Mouse (Mus musculus) spleen, postnatal 14 days (tissue): ENCODE measurements at regions not wholly inside any gene's neighbourhood (a gene's known extent, or its start where the extent isn't known, plus 50 kb on each side); places are given as distances from the start of the nearest gene placed in this dataset.
A peak's percentile ranks its signal among the peaks of the same experiment; 100 is the strongest.

Source experiments
- DNase-seq, 2 experiments: peaks; one replicate each; pipeline ENCODE4 v3.0.0; 2021 to 2022; ENCODE audit warnings: low spot score in 2 of 2

DNA sequence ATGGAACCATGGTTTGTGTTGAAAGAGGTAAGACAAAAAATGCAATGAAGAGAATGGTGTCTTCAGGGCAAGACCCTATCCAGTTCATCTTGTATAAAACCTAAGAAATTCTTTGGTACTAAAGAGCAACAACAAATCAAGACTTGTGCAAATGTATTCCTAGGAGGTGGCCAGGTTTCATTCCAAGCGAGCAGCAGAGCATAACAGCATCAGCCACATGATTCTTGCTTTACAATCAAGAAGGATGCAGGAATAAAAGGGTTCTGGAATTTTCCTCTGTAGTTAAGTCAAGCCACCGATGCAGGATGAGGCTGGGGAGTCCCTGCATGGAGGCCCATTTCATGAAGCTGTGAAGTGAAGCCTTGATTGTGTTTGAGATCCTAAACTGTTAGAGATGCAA, 374.1 kb upstream of the Kif2a start:
- no peak for DNase-seq

- no peak for DNase-seq
These were observed 372.5 kb upstream of the Kif2a start for GRCm38 (mm10) chr13:107394451-107394850.

GRCm38 (mm10) chr13:107389535-107390150, 367.7 kb upstream of the Kif2a start:
- DNase-seq: no peak

DNA sequence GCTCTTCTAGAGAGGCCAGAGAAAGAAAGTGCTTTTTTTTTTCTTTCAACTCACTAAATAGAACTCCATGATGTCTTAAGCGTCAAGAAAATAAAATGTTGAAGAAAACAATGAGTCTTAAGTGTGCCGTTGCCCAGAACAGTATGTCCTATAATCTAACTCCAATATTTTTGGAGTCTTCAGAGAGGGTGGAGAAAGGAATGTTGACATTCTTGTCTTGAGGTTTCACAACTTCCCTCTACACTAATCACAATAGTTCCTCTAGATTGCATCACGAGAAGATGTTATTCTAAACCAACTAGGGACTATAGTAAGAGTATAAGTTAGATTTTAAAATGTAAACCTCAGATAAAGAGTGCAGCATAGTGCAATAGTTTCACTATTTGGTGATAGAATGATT, 367.1 kb upstream of the Kif2a start:
- no peak for DNase-seq

DNA sequence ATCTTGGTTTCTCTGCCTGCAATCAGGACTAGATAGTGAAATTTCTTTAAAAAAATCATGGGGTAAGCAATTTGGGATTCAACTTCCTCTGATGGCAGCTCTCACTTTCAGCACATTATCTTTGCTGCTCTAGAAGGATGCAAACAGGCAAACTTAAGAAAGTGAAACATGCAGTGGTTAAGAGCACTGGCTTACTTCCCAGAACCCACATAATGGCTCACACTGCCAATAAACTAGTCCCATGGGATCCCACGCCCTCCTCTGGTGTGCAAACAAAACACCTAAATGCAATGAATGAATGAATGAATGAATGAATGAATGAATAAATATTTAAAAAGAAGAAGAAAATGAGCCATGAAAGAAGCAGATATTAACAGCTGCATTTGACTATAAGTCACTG, 356.1 kb upstream of the Kif2a start:
- DNase-seq: no peak

- no peak for DNase-seq
These were observed 350.7 kb upstream of the Kif2a start for GRCm38 (mm10) chr13:107372666-107373065.

DNA sequence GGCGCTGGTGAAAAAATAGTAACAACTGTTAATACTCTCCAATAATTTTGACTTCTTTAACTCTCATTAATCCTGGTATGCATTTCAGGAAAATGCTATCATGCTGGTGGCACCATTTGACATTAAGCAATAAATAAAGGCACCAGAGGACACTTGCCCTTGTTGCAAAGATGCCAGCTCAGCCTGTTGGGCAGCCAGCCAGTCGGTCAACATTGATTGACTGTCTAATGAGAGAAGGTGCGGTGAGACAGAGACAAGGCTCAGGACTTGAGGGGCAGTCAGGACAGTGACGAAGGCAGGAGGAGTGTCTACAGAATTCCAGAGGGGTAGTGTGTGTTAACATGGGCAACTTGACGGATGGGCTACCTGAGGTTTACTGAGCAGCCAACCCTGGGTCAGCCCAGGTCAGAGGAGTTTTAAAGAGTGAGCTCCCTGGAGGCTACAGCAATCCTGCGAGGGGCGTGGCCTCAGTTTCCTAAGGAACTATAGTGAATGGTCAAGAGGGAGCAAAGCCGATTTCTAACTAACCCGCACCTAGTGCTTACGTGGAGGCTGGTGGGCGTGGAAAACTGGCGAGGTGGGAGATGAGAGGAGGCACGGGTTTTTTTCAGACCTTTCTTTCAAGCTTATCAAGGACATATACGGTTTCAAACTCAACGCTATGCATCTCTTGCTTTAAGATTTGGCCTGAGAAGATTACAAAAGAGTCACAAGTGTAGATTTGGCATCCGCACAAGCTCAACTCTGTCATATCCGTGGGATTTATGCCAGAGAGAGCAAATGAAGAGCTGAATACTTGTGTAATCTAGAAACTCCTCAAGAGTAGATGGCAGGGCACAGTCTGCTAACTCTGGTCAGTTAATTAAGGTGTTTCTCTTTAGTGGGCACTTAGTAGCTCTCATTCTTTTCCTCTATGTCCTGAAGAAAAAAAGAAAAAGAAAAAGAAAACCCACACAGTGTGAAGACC, 350.0 kb upstream of the Kif2a start:
- no peak for DNase-seq

DNA sequence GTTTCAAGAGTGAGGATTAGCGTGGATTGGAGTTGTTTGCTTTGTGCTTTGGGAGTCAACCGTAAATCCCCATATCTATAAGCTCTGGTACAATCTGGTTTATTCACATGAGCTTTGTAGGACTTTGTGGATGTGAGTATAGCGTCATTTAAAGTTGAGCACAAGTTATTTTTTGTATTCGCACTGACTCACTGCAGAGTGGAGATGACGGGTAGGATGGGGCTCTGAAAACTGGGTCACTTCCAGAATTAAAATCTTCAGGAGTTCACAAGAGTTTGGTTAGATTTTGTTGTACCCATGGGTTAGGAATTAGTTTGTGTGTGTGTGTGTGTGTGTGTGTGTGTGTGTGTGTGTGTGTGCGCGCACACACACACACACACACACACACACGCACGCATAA, 345.7 kb upstream of the Kif2a start:
- DNase-seq: no peak

DNA sequence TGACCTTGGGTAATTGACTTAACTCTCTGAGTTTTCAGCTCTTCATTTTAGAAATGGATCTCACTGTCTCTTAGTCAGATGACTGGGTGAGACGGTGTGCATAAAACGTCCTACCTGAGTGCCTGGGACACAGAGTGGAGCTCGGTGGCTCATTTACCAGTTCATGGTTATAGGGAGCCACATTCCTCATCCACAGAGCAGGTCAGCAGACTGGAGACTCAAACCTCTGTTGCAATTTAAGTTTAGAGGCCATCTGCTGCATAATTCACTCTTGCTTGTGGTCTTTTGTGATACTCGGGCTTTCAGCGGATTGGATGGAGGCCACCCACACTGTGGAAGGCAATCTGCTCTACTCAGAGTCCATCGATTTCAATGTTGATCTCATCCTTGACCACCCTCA, 343.8 kb upstream of the Kif2a start:
- DNase-seq: no peak

DNA sequence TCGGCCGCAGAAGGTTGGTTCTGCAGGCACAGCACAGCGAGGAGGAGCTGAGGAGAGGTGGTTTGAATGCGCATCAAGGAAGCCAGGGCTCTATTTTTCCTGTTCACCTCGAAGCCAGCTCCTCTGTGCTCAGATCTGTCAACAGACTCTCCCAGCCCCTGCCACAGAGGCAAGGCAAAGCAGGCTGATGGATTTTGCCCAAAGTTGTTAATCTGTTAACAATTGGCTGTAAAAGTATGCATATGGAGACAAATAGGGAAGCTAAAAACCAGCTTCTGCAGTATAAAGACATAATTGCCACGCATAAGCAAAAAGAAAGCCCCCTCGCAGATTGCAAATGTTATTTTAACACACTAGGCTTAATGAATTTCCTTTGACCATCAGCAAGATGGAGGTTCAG, 343.3 kb upstream of the Kif2a start:
- no peak for DNase-seq

DNA sequence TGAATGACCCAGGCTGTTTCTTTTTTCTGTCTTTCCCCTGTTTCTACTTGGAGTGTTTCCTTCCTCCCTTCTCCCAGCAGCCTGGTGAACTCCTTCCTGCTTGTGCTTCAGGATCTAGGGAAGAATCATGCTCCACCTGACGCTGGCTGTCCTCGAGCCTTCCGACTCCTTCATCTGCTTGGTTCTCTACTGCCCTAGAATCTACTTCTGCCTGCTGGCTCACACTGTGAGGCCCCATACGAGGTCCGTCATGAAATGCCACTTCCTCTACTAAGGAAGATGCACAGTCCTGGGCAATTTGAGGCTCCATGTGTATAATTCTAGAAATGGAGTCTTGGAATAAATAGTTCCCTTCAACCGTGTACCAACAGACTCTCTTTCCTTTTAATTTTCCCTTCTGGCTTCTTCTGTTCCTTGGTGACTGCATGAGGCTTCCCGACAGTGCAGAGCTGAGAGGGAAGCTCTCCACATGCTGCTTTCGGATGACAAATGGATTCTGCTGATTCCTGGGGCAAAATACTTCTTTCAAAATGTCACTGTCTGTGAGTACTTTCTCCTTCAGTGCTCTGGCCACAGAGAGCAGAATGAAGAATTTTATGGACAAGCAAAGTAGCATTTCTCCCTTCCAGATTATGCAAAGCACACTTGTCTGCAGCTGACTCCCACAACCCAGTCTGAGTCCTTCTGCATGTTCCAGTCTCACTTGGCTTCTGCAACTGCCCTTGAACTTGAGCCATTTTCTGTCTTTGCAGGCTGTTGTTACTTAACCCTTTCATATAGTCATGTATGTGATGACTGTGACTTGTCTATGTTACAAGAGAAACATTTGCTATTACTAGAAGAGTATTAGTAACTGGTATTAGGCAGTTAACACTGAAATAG, 341.1 kb upstream of the Kif2a start:
- no peak for DNase-seq

DNA sequence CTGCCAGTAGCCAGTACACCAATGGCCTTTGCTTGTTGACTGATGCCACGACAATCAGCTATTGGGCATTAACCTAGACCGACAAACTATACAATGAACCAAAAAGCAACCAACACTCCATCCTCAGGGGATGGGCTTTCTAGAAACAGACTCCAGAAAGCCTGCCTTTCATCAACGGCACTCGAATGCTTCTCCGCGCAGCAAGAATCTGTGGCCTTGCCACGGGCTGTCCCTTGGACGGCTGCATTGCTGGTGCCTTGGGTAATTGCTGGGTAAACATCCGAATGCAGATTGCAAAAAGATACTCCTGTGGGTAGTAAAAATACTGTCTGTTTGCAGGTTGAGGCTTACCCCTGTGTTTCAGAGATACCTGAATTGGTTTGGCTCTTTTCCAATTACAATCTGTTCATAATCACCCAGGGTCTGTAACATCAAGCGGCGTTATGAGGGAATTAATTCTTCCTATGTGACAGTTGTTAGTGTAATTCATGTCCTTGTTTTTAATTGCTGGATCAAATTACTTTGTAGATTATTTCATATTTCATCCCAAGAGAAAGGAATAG, 319.0 kb upstream of the Kif2a start:
- no peak for DNase-seq

GRCm38 (mm10) chr13:107338111-107338510, 316.2 kb upstream of the Kif2a start:
- no peak for DNase-seq

DNA sequence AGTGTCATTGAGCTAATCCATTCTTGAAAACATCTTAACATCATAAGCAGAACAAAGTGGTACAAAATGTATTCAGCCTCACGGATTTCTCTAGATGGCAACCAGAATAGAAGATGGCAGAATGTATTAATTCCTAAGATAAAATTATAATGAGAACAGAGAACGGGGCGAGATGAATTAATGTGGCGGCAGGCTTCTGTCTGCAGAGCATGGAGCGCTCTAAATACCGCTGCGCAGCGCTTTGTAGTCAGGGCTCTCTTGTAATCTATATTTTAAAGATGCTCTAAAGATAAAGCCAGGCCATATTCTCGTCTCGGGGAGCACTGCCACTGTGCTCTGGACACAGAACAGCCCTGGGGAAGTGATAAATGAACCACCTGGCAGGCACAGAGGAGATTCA, 315.2 kb upstream of the Kif2a start:
- no peak for DNase-seq

- DNase-seq: no peak
These were observed 307.4 kb upstream of the Kif2a start for GRCm38 (mm10) chr13:107329348-107329747.

GRCm38 (mm10) chr13:107325707-107326495, 304.0 kb upstream of the Kif2a start:
- DNase-seq: peak in 1 of 2 experiments; percentile 2

- DNase-seq: no peak
These were observed 292.8 kb upstream of the Kif2a start for GRCm38 (mm10) chr13:107314746-107315145.

GRCm38 (mm10) chr13:107308958-107309639, 287.2 kb upstream of the Kif2a start:
- no peak for DNase-seq

- DNase-seq: no peak
These were observed 286.5 kb upstream of the Kif2a start for GRCm38 (mm10) chr13:107308404-107308803.

GRCm38 (mm10) chr13:107306958-107307357, 285.0 kb upstream of the Kif2a start:
- no peak for DNase-seq
